Mouse (Mus musculus): Measurements from ENCODE around the gene Tpcn1.

Gene Tpcn1

GRCm38 (mm10) chr5:120560129-120560615 is 28.3 kb downstream of the Tpcn1 start:
- DNase-seq (ENCODE audit: low read depth, low spot score), result no peak

DNA sequence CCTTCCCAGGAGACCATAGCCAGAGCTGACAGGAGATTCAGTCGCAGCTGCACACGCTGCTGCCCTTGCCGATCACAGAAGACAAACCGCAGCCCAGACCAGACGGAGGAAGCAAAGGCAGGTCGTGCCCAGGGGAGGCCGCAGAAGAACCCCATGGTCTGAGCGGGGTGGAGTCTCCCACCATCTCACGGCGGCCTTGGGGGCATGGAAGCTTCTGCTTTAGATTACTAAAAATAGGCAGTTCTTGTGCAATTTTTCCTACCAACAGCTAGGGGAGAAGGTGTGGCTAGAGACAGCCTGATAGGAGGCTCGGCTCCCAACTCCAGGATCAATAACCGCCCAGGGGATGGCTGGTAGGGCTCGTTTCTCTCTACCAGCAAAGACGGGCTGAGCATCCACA is 29.7 kb downstream of the Tpcn1 start:
- DNase-seq (ENCODE audit: low read depth, low spot score), result no peak

- DNase-seq (ENCODE audit: low read depth, low spot score), result no peak
These were observed 30.4 kb downstream of the Tpcn1 start for GRCm38 (mm10) chr5:120558041-120558440.

GRCm38 (mm10) chr5:120555871-120556270 is 32.6 kb downstream of the Tpcn1 start:
- no peak for DNase-seq (ENCODE audit: low read depth, low spot score)

- DNase-seq (ENCODE audit: low read depth, low spot score), result no peak
These were observed 37.8 kb downstream of the Tpcn1 start for GRCm38 (mm10) chr5:120550673-120551072.

DNA sequence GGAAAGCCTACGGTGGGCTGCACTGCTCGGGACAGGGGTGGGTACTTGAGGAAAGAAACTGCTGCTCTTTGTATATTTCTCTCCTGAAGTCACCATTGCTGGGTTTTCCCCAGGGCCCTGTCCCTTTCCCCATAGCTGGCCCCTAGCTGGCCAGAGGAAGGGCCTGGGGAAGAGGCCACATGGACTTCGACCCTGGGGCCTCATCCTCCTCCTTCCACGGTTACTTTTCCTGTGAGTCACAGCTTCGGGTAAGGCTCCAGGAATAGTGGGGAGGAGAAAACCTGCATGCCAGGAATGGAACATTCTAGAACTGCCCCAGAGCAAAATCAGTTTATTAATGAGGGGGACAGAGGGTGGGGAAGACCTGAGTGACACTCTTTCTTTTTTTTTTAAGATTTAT is 38.3 kb downstream of the Tpcn1 start:
- no peak for DNase-seq (ENCODE audit: low read depth, low spot score)

DNA sequence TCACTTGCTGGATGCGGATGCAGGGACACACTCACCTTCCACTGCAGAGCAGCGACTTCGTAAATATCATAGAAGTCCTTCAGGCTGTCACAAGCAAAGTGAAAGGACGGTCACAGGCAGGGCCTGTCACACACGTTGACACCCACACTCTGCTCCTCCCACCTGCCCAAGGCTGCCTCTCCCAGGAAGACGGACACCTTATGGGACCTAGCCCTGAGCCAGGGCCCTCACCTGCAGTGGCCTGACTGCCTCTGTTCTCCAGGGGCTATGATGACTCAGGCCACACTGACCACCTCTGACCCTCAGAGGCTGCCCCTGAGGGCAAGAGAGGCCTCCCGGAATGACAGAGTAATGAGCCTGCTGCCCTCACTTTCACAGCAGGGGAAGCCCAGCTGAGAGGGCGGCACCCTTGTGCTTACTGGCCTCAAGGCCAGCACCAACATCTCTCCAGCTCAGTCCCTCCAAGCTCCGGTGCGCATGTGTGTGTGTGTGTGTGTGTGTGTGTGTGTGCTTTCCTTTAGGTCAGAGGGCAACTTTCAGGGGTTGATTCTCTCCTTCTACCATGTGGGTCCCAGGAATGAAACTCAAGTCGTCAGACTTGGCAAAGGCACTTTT is 40.1 kb downstream of the Tpcn1 start:
- no peak for DNase-seq (ENCODE audit: low read depth, low spot score)

DNA sequence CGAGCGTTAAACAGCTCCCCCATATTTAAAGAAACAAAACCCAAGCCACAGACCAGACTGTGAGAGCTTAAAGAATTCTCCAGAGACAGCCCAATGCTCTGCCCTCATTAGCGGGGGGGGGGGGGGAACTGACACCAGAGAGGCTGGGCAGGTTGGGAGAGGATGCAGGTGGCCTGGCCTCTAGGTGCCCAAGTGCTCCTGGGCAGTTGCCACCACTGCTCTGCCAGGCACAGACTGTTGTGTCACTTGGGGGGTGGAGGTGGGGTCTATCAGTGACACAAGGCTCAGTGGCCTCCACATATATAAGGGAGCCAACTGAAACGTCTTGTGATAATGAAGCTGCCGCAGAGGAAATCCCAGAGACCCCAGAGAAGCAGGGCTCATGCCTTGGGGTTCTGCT is 51.8 kb downstream of the Tpcn1 start:
- no peak for DNase-seq (ENCODE audit: low read depth, low spot score)

DNA sequence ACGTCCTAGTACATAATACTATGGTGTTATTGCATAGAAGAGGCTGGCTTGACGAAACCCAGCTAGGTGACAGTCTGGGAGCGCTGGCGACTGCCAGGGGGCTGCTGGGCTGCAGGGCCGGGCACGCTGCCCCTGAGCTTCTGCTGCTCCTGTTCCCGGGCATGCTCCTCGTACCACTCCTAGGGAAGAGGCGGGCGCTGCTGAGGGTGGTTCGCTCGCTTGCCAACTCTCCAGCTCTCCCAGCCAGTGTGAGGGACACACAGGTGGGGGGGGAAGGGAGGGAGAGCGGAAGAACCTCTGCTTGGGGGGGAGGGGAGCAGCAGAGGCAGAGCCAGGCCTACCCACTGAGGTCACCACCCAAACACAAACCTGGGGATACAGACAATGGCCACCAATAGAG is 52.4 kb downstream of the Tpcn1 start:
- DNase-seq (ENCODE audit: low read depth, low spot score), result no peak

- DNase-seq (ENCODE audit: low read depth, low spot score), result no peak
These were observed 53.8 kb downstream of the Tpcn1 start for GRCm38 (mm10) chr5:120534686-120535075.

GRCm38 (mm10) chr5:120534071-120534685 is 54.3 kb downstream of the Tpcn1 start:
- peak; percentile 33 for DNase-seq (ENCODE audit: low read depth, low spot score)

GRCm38 (mm10) chr5:120531631-120532030 is 56.8 kb downstream of the Tpcn1 start:
- no peak for DNase-seq (ENCODE audit: low read depth, low spot score)

- no peak for DNase-seq (ENCODE audit: low read depth, low spot score)
These were observed 61.0 kb downstream of the Tpcn1 start for GRCm38 (mm10) chr5:120527296-120527964.

DNA sequence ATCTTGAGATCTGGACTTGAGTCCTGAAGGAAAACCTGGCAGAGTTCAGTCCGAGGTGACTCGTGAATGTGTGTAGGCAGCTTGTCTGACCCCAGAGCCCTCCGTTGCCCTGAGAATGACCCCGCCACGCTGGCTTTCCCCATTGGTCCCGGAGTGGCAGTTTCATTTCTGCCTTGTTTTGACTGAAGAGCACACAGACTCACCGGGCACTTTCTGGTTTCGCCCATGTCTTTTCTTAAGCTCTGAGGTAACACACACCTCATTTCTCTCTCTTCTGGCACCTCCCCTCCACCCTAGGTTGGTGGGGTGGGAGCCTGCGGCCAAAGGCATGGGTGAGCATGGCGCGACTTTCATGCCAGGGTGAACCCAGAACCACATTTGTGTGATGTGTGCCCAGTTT is 62.2 kb downstream of the Tpcn1 start:
- DNase-seq (ENCODE audit: low read depth, low spot score), result no peak

- DNase-seq (ENCODE audit: low read depth, low spot score), result no peak
These were observed 62.7 kb downstream of the Tpcn1 start for GRCm38 (mm10) chr5:120525737-120526136.

GRCm38 (mm10) chr5:120524736-120525135 is 63.7 kb downstream of the Tpcn1 start:
- no peak for DNase-seq (ENCODE audit: low read depth, low spot score)

DNA sequence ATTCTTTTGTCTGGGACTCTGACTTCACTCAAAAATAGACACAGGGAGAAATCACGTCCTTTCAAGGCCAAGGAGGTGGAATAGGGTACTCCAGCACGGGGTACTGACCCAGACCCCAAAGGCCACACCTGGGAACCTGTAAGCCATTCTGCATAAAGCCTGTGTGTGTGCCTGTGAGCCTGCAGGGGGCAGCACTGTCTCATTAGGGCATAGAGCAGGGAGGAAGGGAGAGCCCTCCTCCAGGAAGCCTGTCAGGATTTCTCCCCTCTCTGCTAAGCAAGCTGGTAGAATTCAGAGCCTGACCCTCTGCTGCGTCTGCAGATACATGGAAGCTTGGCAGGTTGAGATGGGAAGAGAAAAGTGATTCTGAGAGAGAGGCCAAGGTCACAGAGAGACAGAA is 65.8 kb downstream of the Tpcn1 start:
- DNase-seq (ENCODE audit: low read depth, low spot score), result no peak

DNA sequence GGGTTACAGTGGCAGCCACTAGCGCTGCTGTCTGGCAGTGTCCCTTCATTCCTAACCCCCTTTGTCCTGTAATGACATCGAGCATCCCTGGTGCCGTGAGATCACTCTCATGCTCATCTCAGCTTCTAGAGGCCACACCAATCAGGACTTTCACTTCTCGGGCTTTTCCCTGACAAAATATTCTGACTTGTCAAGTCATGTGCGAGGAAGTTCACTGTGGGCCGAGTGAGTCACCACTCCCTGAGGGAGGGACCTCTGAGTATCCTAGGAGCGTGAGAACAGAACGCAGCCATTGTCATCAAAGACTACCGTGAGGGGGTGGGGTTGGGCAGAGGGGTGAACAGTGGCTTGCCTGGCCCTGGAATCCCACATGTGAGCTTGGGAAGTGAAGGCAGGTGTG is 70.9 kb downstream of the Tpcn1 start:
- DNase-seq (ENCODE audit: low read depth, low spot score), result no peak

GRCm38 (mm10) chr5:120516221-120516984 is 72.1 kb downstream of the Tpcn1 start:
- DNase-seq (ENCODE audit: low read depth, low spot score), result no peak

DNA sequence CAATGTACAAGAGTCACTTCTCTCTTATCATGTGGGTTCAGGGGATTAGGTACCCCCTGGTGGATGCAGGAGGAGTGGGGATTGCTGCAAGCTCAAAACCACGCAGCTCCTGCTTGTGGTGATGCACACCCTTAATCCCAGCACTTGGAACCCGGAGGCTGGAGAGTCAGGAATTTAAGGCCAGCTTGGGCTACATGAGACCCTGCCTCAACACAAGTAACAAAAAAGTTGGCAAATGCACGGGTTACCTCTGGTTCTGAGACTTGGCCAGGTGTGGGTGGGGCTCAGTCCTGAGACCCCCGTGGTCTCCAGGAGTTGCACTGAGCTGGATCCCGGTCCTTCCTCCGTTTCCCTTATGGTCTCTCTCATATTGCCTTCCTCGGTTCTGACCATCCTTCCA is 73.0 kb downstream of the Tpcn1 start:
- no peak for DNase-seq (ENCODE audit: low read depth, low spot score)

GRCm38 (mm10) chr5:120514754-120515153 is 73.7 kb downstream of the Tpcn1 start:
- no peak for DNase-seq (ENCODE audit: low read depth, low spot score)

DNA sequence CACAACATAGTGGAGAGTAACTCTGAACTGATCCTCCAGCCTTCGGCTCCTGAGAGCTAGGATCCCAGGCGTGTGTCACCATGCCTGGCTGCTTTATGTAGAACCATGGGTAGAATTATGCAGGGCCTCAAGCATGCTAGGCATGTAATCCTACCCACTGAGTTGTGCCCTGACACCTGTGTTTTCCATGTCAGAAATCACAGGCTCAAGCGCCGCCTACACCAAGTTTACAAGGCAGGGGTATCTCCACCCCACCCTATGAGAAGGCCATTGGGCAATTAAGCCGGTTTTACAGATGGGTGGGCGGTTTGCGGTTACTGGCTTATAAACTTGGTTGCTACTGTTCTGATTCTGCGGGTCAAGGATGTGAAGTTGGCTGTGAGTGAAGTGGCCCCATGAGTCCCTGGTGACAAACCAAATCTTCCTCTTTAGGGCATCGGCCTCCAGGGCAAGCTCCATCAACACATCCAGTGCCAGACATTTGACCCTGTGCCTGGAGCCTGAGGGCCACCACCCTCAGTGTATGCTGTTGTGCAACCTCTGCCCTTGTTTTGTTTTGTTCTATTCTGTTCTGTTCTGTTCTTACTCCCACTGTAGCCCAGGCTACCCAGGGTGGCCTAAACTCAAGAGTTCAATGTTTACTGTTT is 74.3 kb downstream of the Tpcn1 start:
- no peak for DNase-seq (ENCODE audit: low read depth, low spot score)
